Mouse (Mus musculus): ENCODE measurements at regions not wholly inside any gene's neighbourhood (a gene's known extent, or its start where the extent isn't known, plus 50 kb on each side); places are given as distances from the start of the nearest gene placed in this dataset.

- no peak for ATAC-seq
Measured at GRCm38 (mm10) chr16:73835715-73836440, 575.7 kb downstream of the Robo2 start.

GRCm38 (mm10) chr16:73821387-73822338 lies 590.0 kb downstream of the Robo2 start:
- ATAC-seq, result no peak

GRCm38 (mm10) chr16:73804572-73804971 lies 607.1 kb downstream of the Robo2 start:
- no peak for ATAC-seq

GRCm38 (mm10) chr16:73796528-73797171 lies 615.0 kb downstream of the Robo2 start:
- ATAC-seq, result no peak

GRCm38 (mm10) chr16:73785074-73785438 lies 626.6 kb downstream of the Robo2 start:
- no peak for ATAC-seq

GRCm38 (mm10) chr16:73784296-73785073 lies 627.1 kb downstream of the Robo2 start:
- no peak for ATAC-seq

- no peak for ATAC-seq
Measured at GRCm38 (mm10) chr16:73772454-73772853, 639.2 kb downstream of the Robo2 start.

GRCm38 (mm10) chr16:73770440-73770856 lies 641.2 kb downstream of the Robo2 start:
- no peak for ATAC-seq

GRCm38 (mm10) chr16:73769729-73770128 lies 641.9 kb downstream of the Robo2 start:
- ATAC-seq, result no peak

- ATAC-seq, result no peak
Measured at GRCm38 (mm10) chr16:73768706-73769105, 642.9 kb downstream of the Robo2 start.

- ATAC-seq, result no peak
Measured at GRCm38 (mm10) chr16:73765184-73765583, 646.4 kb downstream of the Robo2 start.

- ATAC-seq, result no peak
Measured at GRCm38 (mm10) chr16:73760921-73761320, 650.7 kb downstream of the Robo2 start.

- ATAC-seq, result no peak
Measured at GRCm38 (mm10) chr16:73758872-73759271, 652.8 kb downstream of the Robo2 start.

GRCm38 (mm10) chr16:73754302-73754701 lies 657.3 kb downstream of the Robo2 start:
- no peak for ATAC-seq

GRCm38 (mm10) chr16:73728297-73728696 lies 683.3 kb downstream of the Robo2 start:
- no peak for ATAC-seq

GRCm38 (mm10) chr16:73719691-73720090 lies 691.9 kb downstream of the Robo2 start:
- ATAC-seq, result no peak

- no peak for ATAC-seq
Measured at GRCm38 (mm10) chr16:73716301-73716700, 695.3 kb downstream of the Robo2 start.

GRCm38 (mm10) chr16:73707051-73707450 lies 704.6 kb downstream of the Robo2 start:
- ATAC-seq, result no peak

GRCm38 (mm10) chr16:73689274-73689673 lies 722.4 kb downstream of the Robo2 start:
- no peak for ATAC-seq

- no peak for ATAC-seq
Measured at GRCm38 (mm10) chr16:73679804-73680203, 731.8 kb downstream of the Robo2 start.

- no peak for ATAC-seq
Measured at GRCm38 (mm10) chr16:73670516-73670915, 741.1 kb downstream of the Robo2 start.

- no peak for ATAC-seq
Measured at GRCm38 (mm10) chr16:73652976-73653690, 758.5 kb downstream of the Robo2 start.

All from activated CD4-positive, CD25-positive, alpha-beta regulatory T cell, adult 4 months (primary cell).